Mouse (Mus musculus): ENCODE data around the gene Fbxo6.

DNA sequence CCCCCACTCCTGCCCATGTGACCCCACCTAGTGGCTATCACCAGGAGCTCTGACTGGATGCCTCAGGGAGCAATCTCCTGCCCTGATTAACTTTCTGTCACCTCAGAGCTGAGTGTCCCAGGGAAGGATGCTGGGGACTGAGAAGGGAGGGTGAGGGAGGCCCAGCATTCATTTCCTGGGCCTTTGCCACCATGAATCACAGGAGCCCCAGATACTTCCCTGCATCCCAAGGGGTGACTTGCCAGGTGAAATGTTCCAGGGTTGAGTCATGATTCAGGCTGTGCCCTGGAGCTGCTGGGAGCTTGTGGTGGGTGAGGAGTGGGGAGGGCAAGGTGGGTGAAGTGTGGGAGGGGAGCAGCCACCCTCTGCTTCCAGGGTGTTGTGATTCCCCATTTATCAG lies 25.8 kb upstream of the Fbxo6 start:
- TF ChIP-seq CTCF (IDR thresholded peaks at IDR 0.05; ENCODE audit: low read depth): no peak
- no peak for TF ChIP-seq EP300 (optimal IDR thresholded peaks at IDR 0.05)
